Mouse (Mus musculus) liver, embryonic 16.5 days (tissue): ENCODE measurements at regions not wholly inside any gene's neighbourhood (a gene's known extent, or its start where the extent isn't known, plus 50 kb on each side); places are given as distances from the start of the nearest gene placed in this dataset.

Source experiments
- ATAC-seq: fragments of 200-750 bp; cut with Nextera tagmentation; 2 replicates; pipeline ENCODE4 v1.8.0; 2017; ENCODE audit warnings: low read depth, mild to moderate bottlenecking, moderate number of reproducible peaks, moderate library complexity
- H3K27ac ChIP-seq: fragments of 300-500 bp; sonication (generic); 2 replicates; pipeline ENCODE4 v1.5.1; 2014; ENCODE audit warnings: mild to moderate bottlenecking, low read length
- H3K27me3 ChIP-seq: fragments of 300-500 bp; sonication (generic); 2 replicates; pipeline ENCODE4 v1.6.1; 2014; ENCODE audit warnings: low read depth, low read length, mixed read lengths; ENCODE audit not compliant: control insufficient read depth, insufficient read depth
- H3K36me3 ChIP-seq: fragments of 300-500 bp; sonication (generic); 2 replicates; pipeline ENCODE4 v1.6.1; 2014; ENCODE audit warnings: mild to moderate bottlenecking; ENCODE audit not compliant: control insufficient read depth, insufficient read depth
- H3K4me1 ChIP-seq: fragments of 300-500 bp; sonication (generic); 2 replicates; pipeline ENCODE4 v1.6.1; 2014; ENCODE audit warnings: low read depth, low read length, mixed read lengths; ENCODE audit not compliant: control insufficient read depth
- H3K4me2 ChIP-seq: fragments of 300-500 bp; sonication (generic); 2 replicates; pipeline ENCODE4 v1.6.1; 2014; ENCODE audit warnings: low read depth, low read length, mixed read lengths
- H3K4me3 ChIP-seq: fragments of 300-500 bp; sonication (generic); 2 replicates; pipeline ENCODE4 v1.5.1; 2014; ENCODE audit warnings: low read depth, mild to moderate bottlenecking, low read length
- H3K9ac ChIP-seq: fragments of 300-500 bp; sonication (generic); 2 replicates; pipeline ENCODE4 v1.6.1; 2014; ENCODE audit warnings: low read depth, low read length
- H3K9me3 ChIP-seq: fragments of 300-500 bp; sonication (generic); replicated peaks from 2 replicates; pipeline ENCODE4 v1.6.1; 2016; ENCODE audit warnings: low read length; ENCODE audit not compliant: control insufficient read depth
- WGBS: fragments of 180-500 bp; shearing (Covaris S2); extraction: QIAGEN DNeasy Blood & Tissue Kit; methylation state at CpG from one replicate; pipeline ENCODE4 v1.1.7; 2014; ENCODE audit not compliant: insufficient replicate concordance; 5-methylcytosine and 5-hydroxymethylcytosine counted together

- H3K9ac ChIP-seq, result no peak overlapping the region
- no peaks in the 10 kb centered on the region for H3K9me3 ChIP-seq
- H3K4me2 ChIP-seq, result no peak overlapping the region
- H3K4me3 ChIP-seq, result no peak overlapping the region
- H3K27me3 ChIP-seq, result no peaks in the 10 kb centered on the region
- 62% methylated on average over 8 of the region's 8 CpGs for WGBS
- no peak for ATAC-seq
- H3K36me3 ChIP-seq, result no peaks in the 10 kb centered on the region
- no peak overlapping the region for H3K27ac ChIP-seq
- H3K4me1 ChIP-seq, result no peaks in the 10 kb centered on the region
These were observed 341.9 kb upstream of the Slc30a5 start for GRCm38 (mm10) chr13:101175017-101175689.

GRCm38 (mm10) chr13:101161768-101162167 lies 328.5 kb upstream of the Slc30a5 start:
- Histone ChIP-seq H3K9ac (no peak overlapping the region), H3K9me3 (no peaks in the 10 kb centered on the region), H3K36me3 (no peaks in the 10 kb centered on the region), H3K27ac (no peak overlapping the region), H3K4me2 (no peak overlapping the region), H3K4me3 (no peak overlapping the region), H3K27me3 (no peaks in the 10 kb centered on the region), H3K4me1 (no peaks in the 10 kb centered on the region)
- ATAC-seq, result no peak
- WGBS, result 38% methylated on average over 2 of the region's 2 CpGs

- no peak for ATAC-seq
- Histone ChIP-seq H3K36me3 (no peaks in the 10 kb centered on the region), H3K27me3 (no peaks in the 10 kb centered on the region), H3K4me1 (no peaks in the 10 kb centered on the region), H3K9ac (no peak overlapping the region), H3K4me2 (no peak overlapping the region), H3K9me3 (no peaks in the 10 kb centered on the region), H3K27ac (no peak overlapping the region), H3K4me3 (no peak overlapping the region)
- 75% methylated on average over 3 of the region's 3 CpGs for WGBS
These were observed 326.7 kb upstream of the Slc30a5 start for GRCm38 (mm10) chr13:101159878-101160277.

- H3K27me3 ChIP-seq, result no peaks in the 10 kb centered on the region
These were observed 320.5 kb upstream of the Slc30a5 start for GRCm38 (mm10) chr13:101153760-101154159.

GRCm38 (mm10) chr13:101142761-101143160 lies 309.5 kb upstream of the Slc30a5 start:
- Histone ChIP-seq H3K27ac (no peak overlapping the region), H3K4me1 (no peaks in the 10 kb centered on the region), H3K9me3 (no peaks in the 10 kb centered on the region), H3K4me3 (no peak overlapping the region), H3K27me3 (no peaks in the 10 kb centered on the region), H3K36me3 (no peaks in the 10 kb centered on the region), H3K4me2 (no peak overlapping the region), H3K9ac (no peak overlapping the region)
- no peak for ATAC-seq
- 42% methylated on average over 3 of the region's 3 CpGs for WGBS

More at GRCm38 (mm10) chr13:101153760-101154159, 320.5 kb upstream of the Slc30a5 start:
- Histone ChIP-seq H3K27ac (no peak overlapping the region), H3K9ac (no peak overlapping the region), H3K9me3 (no peaks in the 10 kb centered on the region), H3K36me3 (no peaks in the 10 kb centered on the region), H3K4me2 (no peak overlapping the region), H3K4me3 (no peak overlapping the region), H3K4me1 (no peaks in the 10 kb centered on the region)
- ATAC-seq, result no peak

GRCm38 (mm10) chr13:101142104-101142735 lies 309.0 kb upstream of the Slc30a5 start:
- no peak for ATAC-seq
- Histone ChIP-seq H3K4me3 (no peak overlapping the region), H3K36me3 (no peaks in the 10 kb centered on the region), H3K4me2 (no peak overlapping the region), H3K4me1 (no peaks in the 10 kb centered on the region), H3K9ac (no peak overlapping the region), H3K27me3 (no peaks in the 10 kb centered on the region), H3K9me3 (no peaks in the 10 kb centered on the region), H3K27ac (no peak overlapping the region)
- 56% methylated on average over 6 of the region's 6 CpGs for WGBS

- Histone ChIP-seq H3K27ac (no peak overlapping the region), H3K9me3 (no peaks in the 10 kb centered on the region), H3K4me3 (no peak overlapping the region), H3K27me3 (no peaks in the 10 kb centered on the region), H3K4me2 (no peak overlapping the region), H3K9ac (no peak overlapping the region), H3K36me3 (no peaks in the 10 kb centered on the region), H3K4me1 (no peaks in the 10 kb centered on the region)
- WGBS, result 59% methylated on average over 3 of the region's 3 CpGs
- ATAC-seq, result no peak
These were observed 296.2 kb upstream of the Slc30a5 start for GRCm38 (mm10) chr13:101129466-101129865.

- 45% methylated on average over 2 of the region's 2 CpGs for WGBS
- no peak overlapping the region for H3K9ac ChIP-seq
- H3K27ac ChIP-seq, result no peak overlapping the region
- H3K27me3 ChIP-seq, result no peaks in the 10 kb centered on the region
- ATAC-seq, result no peak
- no peaks in the 10 kb centered on the region for H3K4me1 ChIP-seq
- no peak overlapping the region for H3K4me2 ChIP-seq
- H3K9me3 ChIP-seq, result no peaks in the 10 kb centered on the region
- no peaks in the 10 kb centered on the region for H3K36me3 ChIP-seq
- H3K4me3 ChIP-seq, result no peak overlapping the region
These were observed 294.6 kb upstream of the Slc30a5 start for GRCm38 (mm10) chr13:101127808-101128207.

- no peaks in the 10 kb centered on the region for H3K27me3 ChIP-seq
- H3K9ac ChIP-seq, result no peak overlapping the region
- H3K4me2 ChIP-seq, result no peak overlapping the region
- H3K27ac ChIP-seq, result no peak overlapping the region
- 69% methylated on average over 3 of the region's 3 CpGs for WGBS
- H3K4me3 ChIP-seq, result no peak overlapping the region
- H3K4me1 ChIP-seq, result no peaks in the 10 kb centered on the region
- H3K36me3 ChIP-seq, result no peaks in the 10 kb centered on the region
- no peak for ATAC-seq
- no peaks in the 10 kb centered on the region for H3K9me3 ChIP-seq
These were observed 294.0 kb upstream of the Slc30a5 start for GRCm38 (mm10) chr13:101127262-101127661.
